Mouse (Mus musculus): Measurements from ENCODE around the gene Tex9.

GRCm38 (mm10) chr9:72411746-72412145, 80.3 kb downstream of the Tex9 start:
- TF ChIP-seq CTCF (IDR thresholded peaks at IDR 0.05; ENCODE audit: extremely low read depth, insufficient read depth, low read length): peak; percentile 65
- TF ChIP-seq POLR2A (IDR thresholded peaks at IDR 0.05; ENCODE audit: extremely low read depth, insufficient read depth, low read length): no peak
